Mouse (Mus musculus) left cerebral cortex, adult 9 months (tissue): ENCODE data around the gene Tsc22d1.

Experiments used
- DNase-seq, 2 experiments: peaks; one replicate each; pipeline ENCODE4 v3.0.0; 2022; ENCODE audit warnings: low spot score in 2 of 2

Gene Tsc22d1

DNA sequence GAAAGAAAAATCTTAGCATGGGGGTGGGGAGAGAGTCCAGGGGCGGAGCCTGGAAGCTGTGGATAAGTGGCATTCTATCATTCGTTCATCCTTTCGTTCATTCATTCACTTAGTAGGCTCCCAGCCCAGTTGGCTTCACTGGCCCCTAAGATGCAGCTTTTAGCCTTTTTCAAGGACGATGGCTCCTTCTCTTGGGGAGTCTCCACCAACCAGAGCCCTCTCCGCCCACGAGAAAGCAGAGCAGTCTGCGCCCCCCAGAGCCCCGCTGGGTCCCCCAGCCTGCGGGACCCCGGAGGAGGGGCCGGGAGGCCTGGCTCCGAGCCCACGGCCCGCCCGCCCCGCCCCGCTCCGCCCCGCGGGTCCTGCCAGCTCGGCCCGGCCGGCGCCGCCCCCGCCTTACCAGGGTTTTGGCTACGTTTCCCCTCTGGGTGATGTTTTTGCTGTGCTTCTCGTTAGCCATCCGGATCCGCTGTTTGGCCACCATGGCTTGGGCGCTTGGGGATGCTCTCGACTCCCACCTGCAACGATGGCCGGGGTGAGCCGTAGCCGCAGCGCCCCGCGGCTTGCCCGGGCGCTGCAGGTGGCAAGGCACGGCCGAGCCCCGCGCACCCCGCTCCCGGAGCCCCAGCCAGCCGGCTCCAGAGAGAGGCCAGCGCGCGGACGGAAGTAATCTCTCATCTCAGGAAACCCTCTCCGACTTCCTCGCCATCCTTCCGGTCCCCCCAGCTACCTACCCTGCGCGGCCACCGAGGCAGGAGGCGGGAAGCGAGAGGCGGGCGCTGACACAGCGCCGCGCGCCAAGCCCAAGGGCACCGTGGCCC is 141.5 kb downstream of the Tsc22d1 start:
- DNase-seq, result peak in 1 of 2 experiments; percentile 59

- no peak for DNase-seq
Measured at GRCm38 (mm10) chr14:76556852-76557208, 142.1 kb downstream of the Tsc22d1 start, which contains the start of gene Serp2. TSS of gene Serp2 (minus strand) at chr14:76556889.
